Mouse (Mus musculus): ENCODE data around the gene Abcc4.

DNA sequence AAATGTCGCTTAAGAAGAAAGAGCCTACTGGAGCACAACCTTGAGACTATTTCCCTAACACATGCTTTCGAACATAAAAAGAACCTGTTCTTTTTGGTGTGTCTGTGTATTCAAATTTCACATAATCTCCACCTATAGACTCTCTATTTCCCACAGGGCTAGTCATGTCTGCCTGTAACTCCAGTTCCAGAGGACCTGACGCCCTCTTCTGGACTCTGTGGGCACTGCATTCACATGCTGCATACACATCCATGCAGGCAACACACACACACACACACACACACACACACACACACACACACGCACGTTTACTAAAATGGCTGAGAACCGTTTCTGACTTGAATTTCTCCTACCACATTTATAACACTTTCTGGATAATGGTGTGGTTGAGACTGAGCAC is 220.4 kb downstream of the Abcc4 start:
- peak in 1 of 2 experiments; percentile 18; a peak in 2 of 4 replicates for TF ChIP-seq CTCF (conservative IDR thresholded peaks at IDR 0.05 in 1 of 2, IDR thresholded peaks at IDR 0.05 in 1 of 2; ENCODE audit: low read depth in 2 of 2, low read length in 2 of 2)
- TF ChIP-seq PAX5 (IDR thresholded peaks at IDR 0.05; ENCODE audit: low read length): no peak
- no peak for TF ChIP-seq E2F4 (IDR thresholded peaks at IDR 0.05; ENCODE audit: insufficient replicate concordance, low read depth, low read length)
- no peak for TF ChIP-seq EP300 (IDR thresholded peaks at IDR 0.05; ENCODE audit: low read length)
- no peak for TF ChIP-seq BHLHE40 (IDR thresholded peaks at IDR 0.05; ENCODE audit: low read depth, low read length)
- TF ChIP-seq NRF1 (IDR thresholded peaks at IDR 0.05; ENCODE audit: low read depth, low read length): no peak
- no peak for TF ChIP-seq MAFK (IDR thresholded peaks at IDR 0.05; ENCODE audit: insufficient replicate concordance, low read length)
- no peak for TF ChIP-seq CHD1 (IDR thresholded peaks at IDR 0.05; ENCODE audit: low read depth, low read length)
- TF ChIP-seq RCOR1 (conservative IDR thresholded peaks at IDR 0.05; ENCODE audit: low read depth, low read length): no peak
- TF ChIP-seq POLR2A (IDR thresholded peaks at IDR 0.05; ENCODE audit: low read depth, low read length): no peak
- no peak for TF ChIP-seq HCFC1 (IDR thresholded peaks at IDR 0.05; ENCODE audit: low read depth, low read length)
